Mouse (Mus musculus) hindbrain, embryonic 10.5 days (tissue): ENCODE data around the gene Aire. TPM values are rescaled to one million over a fixed set of nuclear protein-coding genes. Genes with fewer than 3 reads are reported as not detected.

Experiments used
- DNase-seq: peaks from one replicate; pipeline ENCODE4 v3.0.0-alpha.2; 2017; ENCODE audit warnings: low spot score
- H3K27ac ChIP-seq: fragments of 300-500 bp; sonication (generic); 2 replicates; pipeline ENCODE4 v1.5.1; 2016; ENCODE audit warnings: mild to moderate bottlenecking, moderate library complexity
- H3K27me3 ChIP-seq: fragments of 300-500 bp; sonication (generic); 2 replicates; pipeline ENCODE4 v1.6.1; 2016; ENCODE audit warnings: mild to moderate bottlenecking; ENCODE audit not compliant: poor library complexity, insufficient read depth, severe bottlenecking
- H3K36me3 ChIP-seq: fragments of 300-500 bp; sonication (generic); 2 replicates; pipeline ENCODE4 v1.6.1; 2016; ENCODE audit warnings: mild to moderate bottlenecking, moderate library complexity
- H3K4me1 ChIP-seq: fragments of 300-500 bp; sonication (generic); replicated peaks from 2 replicates; pipeline ENCODE4 v1.6.1; 2016; ENCODE audit warnings: mild to moderate bottlenecking
- H3K4me3 ChIP-seq: fragments of 300-500 bp; sonication (generic); 2 replicates; pipeline ENCODE4 v1.5.1; 2016; ENCODE audit warnings: mild to moderate bottlenecking, moderate library complexity
- H3K9me3 ChIP-seq: fragments of 300-500 bp; sonication (generic); 2 replicates; pipeline ENCODE4 v1.6.1; 2016; ENCODE audit warnings: mild to moderate bottlenecking, moderate library complexity
- WGBS: fragments of 180-500 bp; shearing (Covaris S2); methylation state at CpG from one replicate; pipeline ENCODE4 v1.1.7; 2016; 5-methylcytosine and 5-hydroxymethylcytosine counted together
- polyA plus RNA-seq: library from polyadenylated mRNA; unstranded; fragments of >200 nt; fragmentation: Nextera tagmentation; extraction: Ambion mirVana; gene quantifications from 2 replicates; pipeline ENCODE4 v1.2.1, GENCODE M21; 2016

Gene Aire
- polyA plus RNA-seq = 0.36 TPM in 1 of 2 replicates, not detected in the other

DNA sequence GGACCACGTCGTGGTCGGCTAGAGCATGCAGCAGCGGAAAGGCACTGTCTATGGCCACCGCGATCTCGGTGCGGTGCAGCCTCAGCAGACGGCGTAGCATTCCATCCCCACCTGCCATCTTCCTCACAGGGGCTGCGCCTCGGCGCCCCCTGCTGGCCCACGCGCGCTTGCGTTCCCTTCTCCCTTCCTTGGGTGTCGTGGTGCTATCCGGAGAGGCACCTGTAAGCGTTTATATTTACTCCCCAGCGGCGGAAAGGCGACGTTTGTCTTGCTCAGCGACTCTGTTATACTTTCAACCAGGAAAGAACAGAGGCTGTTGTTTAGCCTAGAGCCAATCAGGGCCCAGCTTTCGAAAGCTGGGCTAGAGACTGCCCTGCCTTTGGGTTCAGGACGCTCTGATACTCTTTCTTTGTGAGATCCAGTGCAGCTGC lies at the start of gene Aire:
TSS of gene Aire (minus strand) at position 205 of the 431 bp plus-strand sequence.
- H3K27me3 ChIP-seq = peaks cover 23% of the 10 kb centered on the region
- peaks cover 18% of the 10 kb centered on the region for H3K4me1 ChIP-seq
- peak; percentile 71 for DNase-seq
- peak within 1 kb of the TSS; percentile 40 for H3K4me3 ChIP-seq
- H3K27ac ChIP-seq = peak within 1 kb of the TSS; percentile 65
- no peaks in the 10 kb centered on the region for H3K36me3 ChIP-seq
- WGBS = 3% methylated on average over 27 of the region's 27 CpGs
- H3K9me3 ChIP-seq = no peaks in the 10 kb centered on the region

- no peak overlapping the region for H3K27ac ChIP-seq
- H3K4me3 ChIP-seq = no peak overlapping the region
- 91% methylated on average over 13 of the region's 13 CpGs for whole genome bisulfite sequencing
- 0 out of 2 replicates have a peak, but pooled peaks cover 2% of the 10 kb centered on the region for H3K9me3 ChIP-seq
- no peaks in the 10 kb centered on the region for H3K27me3 ChIP-seq
- H3K36me3 ChIP-seq = no peaks in the 10 kb centered on the region
- no peaks in the 10 kb centered on the region for H3K4me1 ChIP-seq
- DNase-seq = no peak
These were observed 49.3 kb upstream of the Aire start for GRCm38 (mm10) chr10:78092725-78093029.

DNA sequence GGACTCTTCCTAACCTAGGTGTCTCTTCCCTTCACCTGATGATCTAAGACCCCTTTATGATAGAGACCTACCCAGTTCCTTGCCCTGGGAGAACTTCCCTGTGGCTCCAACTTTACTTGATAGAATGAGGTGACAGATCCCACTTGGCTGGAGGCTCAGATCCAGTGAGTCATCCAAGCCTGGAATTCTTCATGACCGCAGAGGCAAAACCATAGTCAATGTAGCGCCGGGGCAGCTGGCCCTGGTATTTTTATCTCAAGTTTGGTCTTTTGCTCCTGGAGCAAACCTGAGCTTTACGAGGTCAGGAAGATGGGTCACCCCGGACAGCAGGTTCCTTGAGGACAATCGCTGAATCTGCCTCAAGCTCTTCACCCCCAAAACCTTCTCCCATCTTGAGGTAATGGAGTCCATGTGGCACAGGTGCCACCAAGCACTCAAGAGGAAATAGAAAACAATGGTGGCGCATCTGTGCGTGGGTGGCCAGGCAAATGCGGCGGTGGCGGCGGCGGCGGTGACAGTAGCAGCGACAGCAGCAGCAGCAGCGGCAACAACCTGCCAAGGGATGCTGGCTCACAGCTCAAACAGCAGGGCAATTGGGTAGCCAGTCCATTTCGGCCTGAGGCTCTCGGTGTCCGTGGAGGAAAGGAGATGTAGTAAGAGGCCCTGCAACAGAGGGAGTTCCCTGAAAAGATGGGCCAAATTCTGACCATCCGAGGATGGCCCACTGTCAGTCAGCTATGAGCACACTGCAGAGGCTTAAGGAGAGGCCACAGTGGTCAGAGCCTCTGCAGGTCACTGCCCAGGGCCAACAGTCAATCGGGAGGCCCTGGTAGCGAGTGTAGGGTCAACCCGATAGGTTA lies 48.7 kb upstream of the Aire start:
- Histone ChIP-seq H3K4me3 (no peak overlapping the region), H3K27me3 (no peaks in the 10 kb centered on the region), H3K9me3 (no peaks in the 10 kb centered on the region), H3K4me1 (no peaks in the 10 kb centered on the region), H3K27ac (no peak overlapping the region), H3K36me3 (no peaks in the 10 kb centered on the region)
- DNase-seq = no peak
- WGBS = 86% methylated on average over 23 of the region's 23 CpGs

GRCm38 (mm10) chr10:78090706-78091491 lies 47.5 kb upstream of the Aire start:
- no peaks in the 10 kb centered on the region for H3K9me3 ChIP-seq
- 84% methylated on average over 4 of the region's 4 CpGs for WGBS
- DNase-seq = no peak
- H3K27me3 ChIP-seq = no peaks in the 10 kb centered on the region
- no peak overlapping the region for H3K4me3 ChIP-seq
- H3K4me1 ChIP-seq = no peaks in the 10 kb centered on the region
- no peak overlapping the region for H3K27ac ChIP-seq
- H3K36me3 ChIP-seq = no peaks in the 10 kb centered on the region

DNA sequence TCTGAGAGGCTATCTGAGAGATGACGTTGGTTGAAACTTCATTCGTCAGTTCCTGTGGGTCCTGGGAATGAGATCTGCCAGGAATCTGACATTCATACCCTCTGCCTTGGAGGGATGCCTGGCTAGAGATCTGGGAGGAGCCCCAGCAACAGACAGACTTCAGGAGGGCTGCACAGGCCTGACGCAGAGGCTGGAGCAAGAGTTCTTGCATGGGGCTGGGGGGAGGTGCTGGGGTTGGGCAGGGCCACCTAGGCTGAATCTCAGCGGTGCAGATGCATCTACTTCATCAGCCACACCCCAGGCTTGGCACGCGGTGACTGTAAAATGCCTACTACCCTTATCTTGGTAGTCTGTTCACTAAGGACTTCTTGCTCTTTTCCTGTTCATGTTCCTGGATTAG lies 46.8 kb upstream of the Aire start:
- Histone ChIP-seq H3K4me3 (no peak overlapping the region), H3K9me3 (no peaks in the 10 kb centered on the region), H3K27ac (no peak overlapping the region), H3K27me3 (no peaks in the 10 kb centered on the region), H3K4me1 (no peaks in the 10 kb centered on the region), H3K36me3 (no peaks in the 10 kb centered on the region)
- WGBS = 64% methylated on average over 6 of the region's 6 CpGs
- no peak for DNase-seq

GRCm38 (mm10) chr10:78087101-78087511 lies 43.7 kb upstream of the Aire start:
- Histone ChIP-seq H3K27me3 (no peaks in the 10 kb centered on the region), H3K9me3 (no peaks in the 10 kb centered on the region), H3K4me1 (no peaks in the 10 kb centered on the region), H3K36me3 (no peaks in the 10 kb centered on the region), H3K4me3 (no peak overlapping the region), H3K27ac (no peak overlapping the region)
- DNase-seq = no peak
- 85% methylated on average over 6 of the region's 6 CpGs for WGBS

DNA sequence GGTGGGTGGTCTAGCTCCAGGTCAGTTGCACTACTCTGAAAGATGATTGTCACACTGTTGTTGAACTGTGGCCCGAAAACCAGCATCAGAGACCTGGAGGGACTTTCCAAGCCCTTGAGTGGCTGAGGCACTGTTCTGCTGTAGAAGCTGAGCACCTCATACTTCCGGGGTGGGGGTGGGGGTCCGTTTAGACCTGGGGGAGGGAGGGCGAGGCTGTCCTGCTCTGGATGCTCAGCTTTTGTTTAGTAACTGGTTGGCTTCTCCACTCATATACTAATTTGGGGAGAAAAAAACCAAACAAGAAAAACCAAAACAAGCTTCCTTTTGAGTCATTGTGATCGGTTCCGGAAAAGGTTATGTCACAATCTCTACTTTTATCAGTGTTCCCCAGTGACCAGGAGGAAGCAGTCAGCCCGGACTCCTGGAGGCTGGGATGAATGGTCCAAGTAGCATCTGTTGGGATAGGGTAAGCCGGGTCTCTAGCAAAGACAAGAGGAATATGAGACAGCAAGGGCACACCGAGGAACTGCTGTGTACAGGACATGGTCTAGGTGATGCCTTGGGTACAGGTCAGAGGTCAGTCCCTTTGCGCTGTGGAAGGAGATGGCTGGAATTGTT lies 43.1 kb upstream of the Aire start:
- WGBS = 81% methylated on average over 10 of the region's 10 CpGs

DNA sequence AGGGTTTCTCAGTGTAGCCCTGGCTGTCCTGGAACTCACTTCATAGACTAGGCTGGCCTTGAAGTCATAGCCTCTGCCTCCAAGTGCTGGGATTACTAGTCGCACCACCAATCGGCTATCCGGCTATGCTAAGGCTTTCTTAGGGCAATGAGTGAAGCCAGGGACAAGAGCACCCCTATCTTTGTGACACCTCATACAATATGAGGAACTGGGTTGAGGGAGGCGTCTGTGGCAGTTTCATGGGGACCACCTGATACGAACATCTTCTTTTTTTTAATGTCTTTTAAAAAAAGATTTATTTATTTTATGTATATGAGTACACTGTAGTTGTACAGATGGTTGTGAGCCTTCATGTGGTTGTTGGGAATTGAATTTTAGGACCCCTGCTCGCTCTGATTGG lies 42.3 kb upstream of the Aire start:
- H3K4me3 ChIP-seq = no peak overlapping the region
- no peaks in the 10 kb centered on the region for H3K4me1 ChIP-seq
- no peak overlapping the region for H3K27ac ChIP-seq
- no peaks in the 10 kb centered on the region for H3K36me3 ChIP-seq
- 95% methylated on average over 6 of the region's 6 CpGs for WGBS
- no peak for DNase-seq
- no peaks in the 10 kb centered on the region for H3K27me3 ChIP-seq
- H3K9me3 ChIP-seq = no peaks in the 10 kb centered on the region

More for the DNA sequence above, 43.1 kb upstream of the Aire start:
- Histone ChIP-seq H3K36me3 (no peaks in the 10 kb centered on the region), H3K9me3 (no peaks in the 10 kb centered on the region), H3K4me1 (no peaks in the 10 kb centered on the region), H3K4me3 (no peak overlapping the region), H3K27ac (no peak overlapping the region), H3K27me3 (no peaks in the 10 kb centered on the region)
- no peak for DNase-seq

DNA sequence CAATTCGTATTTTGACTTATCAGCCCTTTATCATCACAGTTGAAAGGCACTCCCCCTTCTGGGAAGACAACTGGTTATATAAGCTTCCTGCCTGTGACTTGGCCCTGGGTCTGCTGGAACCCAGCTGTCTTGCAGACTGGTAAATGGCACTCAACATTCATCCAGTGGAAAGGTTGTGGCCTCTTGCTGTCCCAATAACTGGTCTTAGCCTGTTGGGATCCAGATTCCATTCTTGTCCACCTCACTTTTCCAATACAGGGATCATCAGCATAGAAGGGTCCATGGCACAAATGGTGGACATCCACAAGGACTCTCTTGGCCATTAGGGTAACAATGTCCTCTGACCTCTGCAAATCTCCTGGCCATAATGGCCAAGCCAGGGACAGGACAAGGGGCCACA lies 40.7 kb upstream of the Aire start:
- no peak for DNase-seq
- no peaks in the 10 kb centered on the region for H3K9me3 ChIP-seq
- WGBS = 69% methylated on average over 1 of the region's 1 CpGs
- H3K27me3 ChIP-seq = no peaks in the 10 kb centered on the region
- no peak overlapping the region for H3K4me3 ChIP-seq
- H3K27ac ChIP-seq = no peak overlapping the region
- peaks cover 5% of the 10 kb centered on the region; the same call in 1 of the 2 replicates for H3K4me1 ChIP-seq
- H3K36me3 ChIP-seq = no peaks in the 10 kb centered on the region

DNA sequence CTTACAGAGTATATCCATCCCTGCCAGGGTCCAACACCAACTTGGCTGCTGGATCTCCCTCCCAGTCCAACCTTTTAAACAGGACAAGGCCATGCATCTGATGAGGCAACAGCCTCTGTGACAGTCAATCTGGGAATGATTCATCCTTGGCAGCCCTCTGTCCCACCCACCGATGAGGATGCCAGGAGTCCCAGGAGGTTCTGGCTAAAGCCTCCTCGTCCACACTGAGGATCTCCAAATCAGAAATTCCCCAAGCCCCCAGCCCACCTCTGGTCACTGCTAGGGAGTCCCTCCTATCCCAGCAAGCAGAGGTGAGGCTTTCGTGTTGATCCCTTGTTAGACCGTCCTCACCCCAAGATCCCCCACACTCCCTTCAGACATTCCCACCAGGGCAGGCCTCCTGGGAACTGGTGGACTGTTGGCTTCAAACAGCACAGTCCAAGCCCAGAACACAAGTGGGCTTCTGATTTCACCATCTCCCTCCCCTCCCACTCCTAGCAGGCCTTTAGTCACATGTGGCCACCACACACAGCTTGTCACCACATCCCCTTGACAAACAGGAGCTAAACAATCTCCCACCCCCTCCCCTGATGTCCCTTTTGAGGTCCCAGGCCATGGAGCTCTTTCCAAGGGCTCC lies 36.7 kb upstream of the Aire start:
- H3K9me3 ChIP-seq = no peaks in the 10 kb centered on the region

DNA sequence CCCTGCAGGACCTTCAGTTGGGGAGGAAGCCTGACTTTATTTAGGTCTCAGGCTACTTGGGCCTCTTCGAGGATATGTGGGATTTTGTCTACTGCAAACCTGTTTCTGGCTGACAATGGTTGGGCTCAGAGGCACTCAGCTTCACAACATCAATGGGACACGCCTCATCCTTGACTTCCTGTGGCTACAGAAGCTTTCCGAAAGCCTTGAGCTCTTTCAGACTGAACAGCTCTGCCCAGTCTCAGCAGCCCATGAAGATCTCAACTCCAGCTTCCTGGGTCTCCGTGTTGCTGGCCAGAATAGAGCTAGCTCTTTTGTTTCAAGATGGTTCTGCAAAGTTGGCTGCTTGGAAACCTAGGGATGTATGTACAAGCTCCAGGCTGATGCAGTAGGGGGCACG lies 34.9 kb upstream of the Aire start:
- no peak for DNase-seq
- Histone ChIP-seq H3K4me1 (peaks cover 5% of the 10 kb centered on the region; the same call in 1 of the 2 replicates), H3K4me3 (no peak overlapping the region), H3K9me3 (no peaks in the 10 kb centered on the region), H3K27me3 (no peaks in the 10 kb centered on the region), H3K36me3 (no peaks in the 10 kb centered on the region), H3K27ac (no peak overlapping the region)
- 89% methylated on average over 5 of the region's 5 CpGs for WGBS

More for the DNA sequence above, 36.7 kb upstream of the Aire start:
- Histone ChIP-seq H3K36me3 (no peaks in the 10 kb centered on the region), H3K4me1 (peaks cover 5% of the 10 kb centered on the region; the same call in 1 of the 2 replicates), H3K4me3 (no peak overlapping the region), H3K27me3 (no peaks in the 10 kb centered on the region), H3K27ac (no peak overlapping the region)
- no peak for DNase-seq
- 80% methylated on average over 4 of the region's 4 CpGs for WGBS

DNA sequence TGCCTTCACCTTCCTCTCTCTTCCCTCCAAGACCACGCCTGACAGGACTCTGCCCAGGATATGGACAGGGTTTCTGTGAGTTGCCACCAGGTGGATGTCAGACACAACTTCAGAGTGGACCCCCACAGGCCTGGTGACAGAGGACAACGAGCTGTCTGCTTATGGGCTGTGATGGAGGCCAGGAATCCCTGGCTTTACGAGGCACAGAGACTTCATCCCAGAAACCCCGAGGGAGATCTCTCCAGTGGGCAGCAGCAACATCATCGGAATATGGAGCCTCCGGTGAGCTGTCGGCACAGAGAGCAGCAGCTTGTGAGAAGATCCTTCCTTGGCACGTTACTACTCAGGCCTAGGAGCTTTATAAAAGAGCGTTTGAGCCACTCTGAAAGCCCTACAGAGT lies 34.5 kb upstream of the Aire start:
- Histone ChIP-seq H3K27ac (no peak overlapping the region), H3K4me3 (no peak overlapping the region), H3K36me3 (no peaks in the 10 kb centered on the region), H3K9me3 (no peaks in the 10 kb centered on the region), H3K4me1 (peaks cover 5% of the 10 kb centered on the region; the same call in 1 of the 2 replicates), H3K27me3 (no peaks in the 10 kb centered on the region)
- WGBS = 81% methylated on average over 9 of the region's 9 CpGs
- no peak for DNase-seq
